Mouse (Mus musculus): ENCODE measurements around the gene Hspa1l.
"Not testable (repeated sequence)": the region's sequence is repeated elsewhere in the genome, so short reads cannot be mapped to it uniquely, and the experiment has no call there.

Hspa1l gene

GRCm38 (mm10) chr17:34975581-34976492 lies 3.3 kb downstream of the Hspa1l start:
- no peak for DNase-seq (ENCODE audit: low read depth)

- DNase-seq (ENCODE audit: low read depth), result no peak
Measured at GRCm38 (mm10) chr17:34977000-34977399, 4.5 kb downstream of the Hspa1l start.

- DNase-seq (ENCODE audit: low read depth), result no peak
Measured at GRCm38 (mm10) chr17:34978239-34978638, 5.7 kb downstream of the Hspa1l start.

GRCm38 (mm10) chr17:34979631-34980030 lies 7.1 kb downstream of the Hspa1l start:
- no peak for DNase-seq (ENCODE audit: low read depth)

- DNase-seq (ENCODE audit: low read depth), result no peak
Measured at GRCm38 (mm10) chr17:34980655-34981054, 8.2 kb downstream of the Hspa1l start.

- DNase-seq (ENCODE audit: low read depth), result peak; percentile 88
Measured at GRCm38 (mm10) chr17:34981690-34982180, 9.2 kb downstream of the Hspa1l start, which contains the start of gene Lsm2. TSS of gene Lsm2 (plus strand) at chr17:34981862.

- no peak for DNase-seq (ENCODE audit: low read depth)
Measured at GRCm38 (mm10) chr17:34982328-34982727, 9.8 kb downstream of the Hspa1l start.

- DNase-seq (ENCODE audit: low read depth), result no peak
Measured at GRCm38 (mm10) chr17:34984218-34984617, 11.7 kb downstream of the Hspa1l start.

- no peak for DNase-seq (ENCODE audit: low read depth)
Measured at GRCm38 (mm10) chr17:34994751-34995150, 22.2 kb downstream of the Hspa1l start.

GRCm38 (mm10) chr17:34995192-34995591 lies 22.7 kb downstream of the Hspa1l start:
- DNase-seq (ENCODE audit: low read depth), result not testable (repeated sequence)

- DNase-seq (ENCODE audit: low read depth), result not testable (repeated sequence)
Measured at GRCm38 (mm10) chr17:34995927-34996326, 23.4 kb downstream of the Hspa1l start.

GRCm38 (mm10) chr17:34996411-34997141 lies 24.1 kb downstream of the Hspa1l start:
- no peak for DNase-seq (ENCODE audit: low read depth)

- no peak for DNase-seq (ENCODE audit: low read depth)
Measured at GRCm38 (mm10) chr17:34997142-34997483, 24.6 kb downstream of the Hspa1l start.

- DNase-seq (ENCODE audit: low read depth), result no peak
Measured at GRCm38 (mm10) chr17:34998526-34999430, 26.3 kb downstream of the Hspa1l start.

GRCm38 (mm10) chr17:34999871-35000716 lies 27.6 kb downstream of the Hspa1l start:
- DNase-seq (ENCODE audit: low read depth), result not testable (repeated sequence)

- DNase-seq (ENCODE audit: low read depth), result peak; percentile 68
Measured at GRCm38 (mm10) chr17:35000717-35001451, 28.4 kb downstream of the Hspa1l start, which contains the start of gene Vars. TSS of gene Vars (plus strand) at chr17:35000987.

GRCm38 (mm10) chr17:35001452-35002152 lies 29.1 kb downstream of the Hspa1l start:
- no peak for DNase-seq (ENCODE audit: low read depth)

GRCm38 (mm10) chr17:35002153-35002865 lies 29.8 kb downstream of the Hspa1l start:
- peak; percentile 55 for DNase-seq (ENCODE audit: low read depth)

Data from c-Kit-positive CD71-positive TER-119-negative erythroid progenitor cells, embryonic 14.5 days (primary cell).